Mouse (Mus musculus) CH12.LX (cell line): Measurements from ENCODE around the gene Abhd6. TPM values are rescaled to one million over a fixed set of nuclear protein-coding genes. Genes with fewer than 3 reads are reported as not detected.

Experiments used
- DNase-seq: peaks from one replicate; pipeline ENCODE4 v3.0.0-alpha.2; 2013; ENCODE audit errors: extremely low read depth
- H3K27ac ChIP-seq: 2 replicates; pipeline ENCODE4 v1.5.1; 2012; ENCODE audit warnings: low read depth, mild to moderate bottlenecking, control low read depth, moderate library complexity; ENCODE audit not compliant: insufficient read depth
- H3K27me3 ChIP-seq: replicated peaks from 2 replicates; pipeline ENCODE3; 2012; ENCODE audit warnings: inconsistent platforms
- H3K36me3 ChIP-seq, 2 experiments: replicated peaks in 1 of 2; 2 replicates each; pipeline versions ENCODE3 to v1.6.1; 2012; ENCODE audit warnings: inconsistent platforms in 1 of 2, low read length in 1 of 2, mild to moderate bottlenecking in 1 of 2, mixed read lengths in 1 of 2, moderate library complexity in 1 of 2; ENCODE audit not compliant: control insufficient read depth in 1 of 2, insufficient read depth in 1 of 2
- H3K4me1 ChIP-seq, 2 experiments: 2 replicates each; pipeline ENCODE4 v1.6.1; 2012; ENCODE audit warnings: inconsistent platforms in 1 of 2, moderate library complexity in 1 of 2; ENCODE audit not compliant: insufficient read depth in 2 of 2, control insufficient read depth in 1 of 2
- H3K4me2 ChIP-seq: 2 replicates; pipeline ENCODE4 v1.6.1; 2012; ENCODE audit warnings: low read depth, mild to moderate bottlenecking, control low read depth; ENCODE audit not compliant: poor library complexity, insufficient read depth, severe bottlenecking
- H3K4me3 ChIP-seq, 3 experiments: fragments of 150-350 bp in 1 of 3; sonication (generic) in 1 of 3; replicated peaks in 1 of 3; 2 replicates each; pipeline versions ENCODE3 to v1.5.1; 2011 to 2012; ENCODE audit warnings: low read depth in 2 of 3, low read length in 2 of 3, mild to moderate bottlenecking in 2 of 3, moderate library complexity in 2 of 3, control low read depth in 1 of 3, improper control_type of control experiment in 1 of 3, inconsistent platforms in 1 of 3, mixed read lengths in 1 of 3; ENCODE audit not compliant: poor library complexity in 1 of 3
- H3K79me2 ChIP-seq: replicated peaks from 2 replicates; pipeline ENCODE4 v1.6.1; 2012; ENCODE audit warnings: mild to moderate bottlenecking, moderate library complexity; ENCODE audit not compliant: control insufficient read depth, poor library complexity, insufficient read depth, severe bottlenecking; ENCODE audit errors: extremely low read depth
- H3K9ac ChIP-seq: 2 replicates; pipeline ENCODE4 v1.6.1; 2012; ENCODE audit warnings: low read depth, mild to moderate bottlenecking, control low read depth, moderate library complexity; ENCODE audit not compliant: insufficient read depth
- H3K9me3 ChIP-seq: replicated peaks from 2 replicates; pipeline ENCODE3; 2012; ENCODE audit warnings: low read length, inconsistent platforms, mixed read lengths
- BHLHE40 ChIP-seq: IDR thresholded peaks from 2 replicates; pipeline ENCODE4 v1.6.1; 2011; ENCODE audit warnings: mild to moderate bottlenecking, low read depth, low read length, improper control_type of control experiment
- CHD2 ChIP-seq: IDR thresholded peaks from 2 replicates; pipeline ENCODE4 v1.6.1; 2011; ENCODE audit warnings: low read length, improper control_type of control experiment
- ELF1 ChIP-seq: IDR thresholded peaks from 2 replicates; pipeline ENCODE4 v1.6.1; 2014; ENCODE audit warnings: low read depth, mild to moderate bottlenecking, inconsistent platforms, low read length, improper control_type of control experiment
- EP300 ChIP-seq: IDR thresholded peaks from 2 replicates; pipeline ENCODE4 v1.6.1; 2011; ENCODE audit warnings: low read length, improper control_type of control experiment
- ETS1 ChIP-seq: conservative IDR thresholded peaks from 2 replicates; pipeline ENCODE4 v1.6.1; 2012; ENCODE audit warnings: low read depth, mild to moderate bottlenecking, inconsistent platforms, low read length, improper control_type of control experiment, moderate library complexity
- GABPA ChIP-seq: IDR thresholded peaks from 2 replicates; pipeline ENCODE4 v1.6.1; 2012; ENCODE audit warnings: low read depth, low read length, improper control_type of control experiment, inconsistent platforms; ENCODE audit not compliant: insufficient replicate concordance
- HCFC1 ChIP-seq: IDR thresholded peaks from 2 replicates; pipeline ENCODE4 v1.6.1; 2012; ENCODE audit warnings: low read depth, mild to moderate bottlenecking, inconsistent platforms, low read length, improper control_type of control experiment
- IRF4 ChIP-seq: IDR thresholded peaks from 2 replicates; pipeline ENCODE4 v1.6.1; 2014; ENCODE audit warnings: low read depth, mild to moderate bottlenecking, inconsistent platforms, low read length, improper control_type of control experiment
- JUN ChIP-seq: IDR thresholded peaks from 2 replicates; pipeline ENCODE4 v1.6.1; 2011; ENCODE audit warnings: low read depth, mild to moderate bottlenecking, low read length, improper control_type of control experiment, moderate library complexity; ENCODE audit not compliant: insufficient read depth
- JUND ChIP-seq: conservative IDR thresholded peaks from 2 replicates; pipeline ENCODE4 v1.6.1; 2011; ENCODE audit warnings: low read depth, low read length, improper control_type of control experiment
- KAT2A ChIP-seq: IDR thresholded peaks from 2 replicates; pipeline ENCODE4 v1.6.1; 2012; ENCODE audit warnings: low read length, improper control_type of control experiment, inconsistent platforms; ENCODE audit not compliant: insufficient replicate concordance
- MAFK ChIP-seq: IDR thresholded peaks from 2 replicates; pipeline ENCODE4 v1.6.1; 2011; ENCODE audit warnings: low read length, improper control_type of control experiment; ENCODE audit not compliant: insufficient replicate concordance
- MAX ChIP-seq: IDR thresholded peaks from 2 replicates; pipeline ENCODE4 v1.6.1; 2011; ENCODE audit warnings: low read length, improper control_type of control experiment
- MAZ ChIP-seq: IDR thresholded peaks from 2 replicates; pipeline ENCODE4 v1.6.1; 2012; ENCODE audit warnings: low read depth, mild to moderate bottlenecking, inconsistent platforms, low read length, improper control_type of control experiment, moderate library complexity
- MEF2A ChIP-seq: IDR thresholded peaks from 2 replicates; pipeline ENCODE4 v1.6.1; 2014; ENCODE audit warnings: low read depth, mild to moderate bottlenecking, inconsistent platforms, low read length, improper control_type of control experiment, borderline replicate concordance
- MXI1 ChIP-seq: IDR thresholded peaks from 2 replicates; pipeline ENCODE4 v1.6.1; 2011; ENCODE audit warnings: mild to moderate bottlenecking, low read depth, low read length, improper control_type of control experiment
- MYC ChIP-seq: IDR thresholded peaks from 2 replicates; pipeline ENCODE4 v1.6.1; 2011; ENCODE audit warnings: low read depth, mild to moderate bottlenecking, improper control_type of control experiment, low read length
- NRF1 ChIP-seq: IDR thresholded peaks from 2 replicates; pipeline ENCODE4 v1.6.1; 2014; ENCODE audit warnings: low read depth, mild to moderate bottlenecking, inconsistent platforms, low read length, improper control_type of control experiment, moderate library complexity
- POLR2A ChIP-seq: IDR thresholded peaks from 2 replicates; pipeline ENCODE4 v1.6.1; 2011; ENCODE audit warnings: low read depth, mild to moderate bottlenecking, improper control_type of control experiment, low read length
- POLR2AphosphoS2 ChIP-seq: IDR thresholded peaks from 2 replicates; pipeline ENCODE4 v1.6.1; 2011; ENCODE audit warnings: low read depth, low read length, improper control_type of control experiment
- RCOR1 ChIP-seq: conservative IDR thresholded peaks from 2 replicates; pipeline ENCODE4 v1.6.1; 2012; ENCODE audit warnings: low read depth, mild to moderate bottlenecking, inconsistent platforms, low read length, improper control_type of control experiment
- SIN3A ChIP-seq: IDR thresholded peaks from 2 replicates; pipeline ENCODE4 v1.6.1; 2012; ENCODE audit warnings: low read length, improper control_type of control experiment, inconsistent platforms
- SMC3 ChIP-seq: IDR thresholded peaks from 2 replicates; pipeline ENCODE4 v1.6.1; 2011; ENCODE audit warnings: low read depth, low read length, improper control_type of control experiment
- TBP ChIP-seq: conservative IDR thresholded peaks from 2 replicates; pipeline ENCODE4 v1.6.1; 2011; ENCODE audit warnings: low read depth, low read length, improper control_type of control experiment
- USF1 ChIP-seq: IDR thresholded peaks from 2 replicates; pipeline ENCODE4 v1.6.1; 2014; ENCODE audit warnings: low read depth, mild to moderate bottlenecking, inconsistent platforms, low read length, improper control_type of control experiment
- USF2 ChIP-seq: conservative IDR thresholded peaks from 2 replicates; pipeline ENCODE4 v1.6.1; 2011; ENCODE audit warnings: low read depth, low read length, improper control_type of control experiment
- ZKSCAN1 ChIP-seq: IDR thresholded peaks from 2 replicates; pipeline ENCODE4 v1.6.1; 2012; ENCODE audit warnings: low read depth, inconsistent platforms, low read length, improper control_type of control experiment, borderline replicate concordance
- ZMIZ1 ChIP-seq: IDR thresholded peaks from 2 replicates; pipeline ENCODE4 v1.6.1; 2012; ENCODE audit warnings: low read depth, mild to moderate bottlenecking, inconsistent platforms, low read length, improper control_type of control experiment
- ZNF384 ChIP-seq: IDR thresholded peaks from 2 replicates; pipeline ENCODE4 v1.6.1; 2012; ENCODE audit warnings: low read depth, low read length, improper control_type of control experiment, inconsistent platforms
- dilution Hi-C: fragments of 300-500 bp; cut with MboI; formaldehyde crosslinking; loops from 2 replicates; pipeline ENCODE4 v1.14.3; 2020; ENCODE audit warnings: low sequenced_read_pairs; ENCODE audit not compliant: extremely low pct_unique_long_range_greater_than_20kb, extremely low pct_ligation_motif_present
- in situ Hi-C: fragments of 300-500 bp; cut with MboI; formaldehyde crosslinking; loops from 3 replicates; pipeline ENCODE4 v1.14.3; 2019; ENCODE audit warnings: low sequenced_read_pairs, low pct_ligation_motif_present, low pct_unique_long_range_greater_than_20kb, mixed read lengths
- polyA plus RNA-seq: library from polyadenylated mRNA; unstranded; fragments of >175 nt; gene quantifications from 2 replicates; pipeline ENCODE4 v1.2.1, GENCODE M21; 2012; ENCODE audit warnings: low read depth; ENCODE audit not compliant: insufficient read length
- total RNA-seq, 2 experiments: library from RNA; depleted of rRNA; stranded (reverse); fragments of 300-350 nt in 1 of 2; fragments of >200 nt in 1 of 2; gene quantifications; 2 replicates each; pipeline ENCODE4 v1.2.3; 2012 to 2014

Abhd6 gene
- total and polyA plus RNA-seq, 3 experiments: 31.9 to 55.9 (median 36.0) TPM

GRCm38 (mm10) chr14:8059938-8060337 lies 57.2 kb downstream of the Abhd6 start:
- H3K27ac ChIP-seq: no peak overlapping the region
- H3K9me3 ChIP-seq: no peaks in the 10 kb centered on the region
- in situ Hi-C loops: no loop called here
- H3K4me1 ChIP-seq: peaks cover 3 to 32% of the 10 kb centered on the region in 2 experiments; a peak in 3 of 4 replicates
- TF ChIP-seq BHLHE40 (no peak), SMC3 (no peak), USF2 (no peak), SIN3A (no peak), ZNF384 (no peak), MAFK (peak; percentile 78), MEF2A (no peak)
- H3K79me2 ChIP-seq: no peaks in the 10 kb centered on the region
- H3K36me3 ChIP-seq: peaks cover 6 to 26% of the 10 kb centered on the region in 2 experiments
- H3K27me3 ChIP-seq: no peaks in the 10 kb centered on the region
- dilution Hi-C loops: no loop called here
- H3K4me3 ChIP-seq: no peak overlapping the region
- DNase-seq: peak; percentile 53
- H3K9ac ChIP-seq: no peak overlapping the region
- no peak overlapping the region for H3K4me2 ChIP-seq

DNA sequence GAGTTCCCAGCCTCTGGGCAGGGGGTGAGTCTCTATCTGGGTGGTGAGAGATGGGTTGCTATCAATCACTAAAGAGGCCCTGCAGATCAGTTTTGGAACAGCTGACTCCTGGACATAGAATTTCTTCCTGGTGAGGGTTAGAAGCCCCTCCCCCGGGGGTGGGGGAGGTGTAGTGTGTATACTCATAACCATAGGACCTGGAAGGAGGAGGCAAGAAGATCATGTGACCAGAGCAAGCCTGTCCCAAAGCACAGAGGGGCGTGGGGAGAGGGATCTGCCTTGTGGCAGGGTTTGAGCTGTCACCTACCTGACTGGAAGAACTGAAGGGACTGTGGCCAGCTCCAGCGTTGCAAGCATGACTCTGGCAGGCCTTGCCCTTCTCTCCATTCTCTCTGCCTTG lies 59.4 kb downstream of the Abhd6 start:
- Histone ChIP-seq H3K9ac (0 out of 2 replicates have a peak overlapping the region, but pooled peaks have one; percentile 1), H3K27me3 (no peaks in the 10 kb centered on the region), H3K27ac (no peak overlapping the region), H3K4me3 (no peak overlapping the region), H3K4me1 (peaks cover 3 to 32% of the 10 kb centered on the region in 2 experiments; a peak in 3 of 4 replicates), H3K36me3 (peaks cover 0 to 6% of the 10 kb centered on the region in 2 experiments), H3K79me2 (no peaks in the 10 kb centered on the region), H3K9me3 (no peaks in the 10 kb centered on the region), H3K4me2 (peak overlapping the region; percentile 16; the same call in 1 of the 2 replicates)
- DNase-seq: peak; percentile 95
- dilution Hi-C loops (no loop called here), in situ Hi-C loops (no loop called here)
- TF ChIP-seq POLR2A (peak; percentile 41; the same call in 1 of the 2 replicates), POLR2AphosphoS2 (no peak), ELF1 (peak; percentile 63; the same call in 1 of the 2 replicates), ZNF384 (no peak), NRF1 (no peak), HCFC1 (0 out of 2 replicates have a peak, but pooled peaks have one; percentile 35), ETS1 (peak; percentile 50; the same call in 1 of the 2 replicates), JUN (no peak), MEF2A (peak; percentile 39; the same call in 1 of the 2 replicates), RCOR1 (no peak), ZKSCAN1 (no peak), CHD2 (peak; percentile 81), USF2 (peak; percentile 81), BHLHE40 (peak; percentile 47; the same call in 1 of the 2 replicates), USF1 (peak; percentile 85), ZMIZ1 (no peak), MAX (peak; percentile 81; the same call in 1 of the 2 replicates), JUND (no peak), TBP (no peak), KAT2A (no peak), IRF4 (peak; percentile 80), SMC3 (no peak), MYC (no peak), EP300 (peak; percentile 40), GABPA (no peak), SIN3A (peak; percentile 56; the same call in 1 of the 2 replicates), MAZ (peak; percentile 72; the same call in 1 of the 2 replicates), MXI1 (peak; percentile 76)
